Mouse (Mus musculus): ENCODE measurements around the gene Gm49510. TPM values are rescaled to one million over a fixed set of nuclear protein-coding genes. Genes with fewer than 3 reads are reported as not detected.

Gm49510 gene
- total RNA-seq (2021): under 1 TPM in 1 of 2 experiments, not detected in 1; 0.29 TPM

- DNase-seq: no peak
Measured at GRCm38 (mm10) chr15:78899409-78899739, at the start of gene Gm49510. Gene Gm49510, plus strand, starts transcription at chr15:78899667.

- DNase-seq: peak; percentile 23
Measured at GRCm38 (mm10) chr15:78850059-78850824, 49.2 kb upstream of the Gm49510 start.

- no peak for DNase-seq
Measured at GRCm38 (mm10) chr15:78850944-78851343, 48.5 kb upstream of the Gm49510 start.

GRCm38 (mm10) chr15:78851505-78852153 lies 47.8 kb upstream of the Gm49510 start:
- peak; percentile 96 for DNase-seq

DNA sequence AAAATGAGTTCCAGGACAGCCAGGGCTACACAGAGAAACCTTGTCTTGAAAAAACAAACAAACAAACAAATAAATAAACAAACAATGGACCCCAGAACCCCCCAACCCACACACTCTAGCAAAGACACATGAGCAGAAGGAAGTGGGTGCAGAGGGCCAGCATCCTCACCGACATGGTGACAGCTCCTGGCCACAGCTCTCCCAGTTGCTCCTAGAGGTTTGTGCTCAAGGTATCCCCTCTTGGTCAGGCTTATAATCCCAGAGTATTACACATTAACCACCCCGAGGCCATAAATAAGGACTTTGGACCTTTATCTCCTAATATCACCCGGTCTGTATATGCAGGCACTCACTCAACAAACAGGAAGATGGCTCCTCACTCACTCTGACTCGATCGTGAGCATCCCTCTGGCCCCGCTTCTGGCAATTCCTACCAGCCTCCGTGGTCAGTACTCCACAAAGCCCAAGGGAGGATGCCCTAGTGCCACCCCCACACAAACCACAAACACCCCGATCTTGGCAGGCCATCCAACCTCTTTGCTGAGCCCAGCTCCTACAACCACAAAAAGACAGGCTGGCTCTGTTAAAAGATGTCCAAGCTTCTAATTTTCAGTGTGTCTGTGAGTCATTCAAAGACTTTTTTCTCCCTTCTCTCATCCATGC lies 44.0 kb upstream of the Gm49510 start, which contains the start of gene Lgals2:
TSS of gene Lgals2 (minus strand) at position 227 of the 663 bp plus-strand sequence.
- DNase-seq: no peak

GRCm38 (mm10) chr15:78857009-78857408 lies 42.5 kb upstream of the Gm49510 start:
- no peak for DNase-seq

GRCm38 (mm10) chr15:78859311-78859710 lies 40.2 kb upstream of the Gm49510 start:
- DNase-seq: no peak

GRCm38 (mm10) chr15:78859714-78860113 lies 39.8 kb upstream of the Gm49510 start:
- no peak for DNase-seq

DNA sequence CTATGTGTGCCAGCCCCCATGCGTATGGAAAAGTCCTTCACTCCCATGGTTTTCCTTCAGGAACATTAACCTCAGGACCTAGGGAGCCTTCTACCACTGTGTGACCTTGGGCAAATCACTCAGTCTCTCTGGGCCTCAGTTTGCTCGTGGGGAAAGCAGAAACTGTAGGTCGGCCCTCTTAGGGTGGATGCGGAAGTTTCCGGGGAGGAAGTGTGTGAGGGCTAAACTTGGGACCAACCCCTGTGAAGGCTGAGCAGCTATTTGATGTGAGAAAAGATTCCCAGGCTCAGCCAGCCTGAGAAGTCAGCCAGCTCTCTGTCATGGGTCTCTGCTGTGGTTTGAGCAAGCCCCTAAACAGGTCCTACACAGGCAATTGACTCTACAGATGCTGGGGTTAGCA lies 37.2 kb upstream of the Gm49510 start:
- DNase-seq: no peak

DNA sequence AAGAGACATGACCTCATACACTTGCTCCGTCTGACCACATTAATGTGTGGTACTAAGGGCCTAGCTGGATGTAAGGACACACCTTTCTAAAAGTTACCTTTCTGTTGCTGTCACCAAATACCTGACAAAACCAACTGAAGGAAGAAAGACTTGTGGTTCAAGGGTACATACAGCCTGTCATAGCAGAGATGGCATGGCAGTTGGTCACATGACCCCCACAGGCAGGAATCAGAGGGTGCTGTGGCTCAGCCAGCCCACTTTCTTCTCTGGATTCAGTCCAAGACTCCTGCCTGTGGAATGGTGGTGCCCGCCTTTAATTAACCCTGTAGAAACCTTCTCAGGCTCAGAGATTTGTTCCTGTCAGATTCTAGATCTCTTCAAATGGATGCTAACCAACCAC lies 36.3 kb upstream of the Gm49510 start:
- no peak for DNase-seq

DNA sequence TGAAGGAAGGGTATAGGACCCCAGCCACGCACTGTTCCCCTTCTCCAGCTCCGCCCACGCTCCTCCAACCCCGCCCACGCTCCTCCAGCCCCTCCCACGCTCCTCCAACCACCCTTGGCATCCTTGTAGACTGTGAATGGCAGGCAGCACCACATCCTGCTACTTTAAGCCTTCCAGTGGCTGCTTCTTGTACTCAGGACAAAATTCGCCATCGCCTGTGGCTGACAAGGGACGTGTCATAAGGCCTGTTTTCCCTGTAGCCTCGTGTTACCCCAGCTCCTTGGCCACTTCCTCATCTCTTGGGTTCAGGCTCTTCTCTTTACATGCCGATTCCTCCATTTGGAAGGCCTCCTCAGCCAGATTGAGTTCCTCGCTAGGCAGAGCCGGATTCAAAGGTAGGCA lies 35.6 kb upstream of the Gm49510 start:
- DNase-seq: no peak

- peak; percentile 61 for DNase-seq
Measured at GRCm38 (mm10) chr15:78868398-78868797, 31.1 kb upstream of the Gm49510 start.

- DNase-seq: no peak
Measured at GRCm38 (mm10) chr15:78868826-78869233, 30.6 kb upstream of the Gm49510 start.

DNA sequence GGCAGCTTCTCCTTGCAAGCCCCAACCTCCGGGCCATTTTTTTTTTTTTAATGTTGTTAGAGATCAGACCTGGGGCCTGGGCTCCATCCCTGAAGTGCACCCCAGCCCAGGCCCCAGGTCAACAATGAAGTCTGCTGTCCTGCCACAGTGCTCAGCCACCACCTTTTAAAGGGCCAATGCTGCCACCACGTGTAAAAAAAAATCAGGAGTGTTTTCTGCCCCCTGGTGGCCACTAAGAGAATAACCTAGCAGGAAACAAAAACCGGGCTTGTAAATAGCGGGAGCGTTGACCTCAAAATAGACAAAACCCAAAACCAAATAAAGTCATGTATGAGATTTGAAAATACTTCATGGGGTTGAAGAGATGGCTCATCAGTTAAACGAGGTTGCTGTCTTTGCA lies 29.7 kb upstream of the Gm49510 start:
- DNase-seq: peak; percentile 59

DNA sequence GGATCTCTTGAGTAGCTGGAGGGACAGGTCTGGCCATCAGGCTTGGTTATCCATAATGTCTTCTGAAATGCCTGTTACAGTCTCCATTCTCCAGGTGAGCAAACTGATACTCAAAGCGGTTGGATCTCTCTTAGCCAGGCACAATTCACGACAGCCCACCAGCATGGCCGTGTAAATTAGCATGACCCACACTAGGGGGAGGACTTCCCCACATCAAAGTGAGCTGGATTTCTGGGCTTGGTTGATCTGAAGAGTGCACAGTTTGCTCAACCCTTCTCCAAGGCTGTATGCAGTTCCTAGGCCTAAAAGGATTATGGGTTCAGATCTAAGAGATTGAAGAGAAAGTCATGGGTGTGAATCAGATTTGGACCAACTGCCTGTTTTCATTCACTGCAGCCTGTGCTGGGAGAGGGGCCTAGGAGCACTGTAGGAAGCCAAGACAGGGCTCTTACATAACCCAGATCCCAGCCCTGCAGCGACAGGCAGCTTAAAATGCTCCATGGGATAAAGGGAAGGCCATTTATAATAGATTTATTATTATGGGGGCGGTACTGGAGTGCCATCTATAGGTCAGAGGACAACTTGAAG lies 27.4 kb upstream of the Gm49510 start:
- DNase-seq: no peak

DNA sequence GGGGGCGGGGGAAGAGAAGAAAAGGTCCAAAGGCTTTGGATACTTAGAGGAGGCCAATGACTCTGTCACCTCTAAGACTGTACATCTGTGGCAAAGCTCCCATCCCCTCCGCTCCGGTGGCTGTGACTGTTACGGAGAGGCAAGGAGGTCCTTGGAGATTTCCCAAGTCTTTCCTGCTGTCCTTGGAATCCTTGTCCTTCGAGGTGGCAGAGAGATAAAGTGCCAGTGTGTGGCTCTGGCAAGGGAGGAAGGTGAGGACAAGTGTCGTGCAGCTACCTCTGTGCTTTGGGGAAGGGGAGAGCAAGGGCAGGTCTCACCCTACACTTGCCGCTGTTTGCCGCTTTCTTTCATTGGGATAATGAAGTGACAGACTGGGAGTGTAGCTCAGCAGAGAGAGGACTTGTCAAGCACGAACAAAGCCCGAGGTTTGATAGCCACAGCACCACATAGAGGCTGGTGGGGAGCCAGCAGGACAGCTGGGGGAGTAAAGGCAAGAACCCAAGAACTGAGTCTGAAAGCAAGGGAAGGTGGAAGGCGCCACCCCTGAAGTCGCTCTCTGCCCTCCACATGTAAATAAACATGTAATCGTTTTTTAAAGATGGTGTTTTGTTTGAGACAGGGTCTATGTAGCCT lies 25.5 kb upstream of the Gm49510 start:
- no peak for DNase-seq

GRCm38 (mm10) chr15:78874989-78875388 lies 24.5 kb upstream of the Gm49510 start:
- no peak for DNase-seq

- no peak for DNase-seq
Measured at GRCm38 (mm10) chr15:78875537-78875936, 23.9 kb upstream of the Gm49510 start.

- peak; percentile 88 for DNase-seq
Measured at GRCm38 (mm10) chr15:78876258-78876696, 23.2 kb upstream of the Gm49510 start.

DNA sequence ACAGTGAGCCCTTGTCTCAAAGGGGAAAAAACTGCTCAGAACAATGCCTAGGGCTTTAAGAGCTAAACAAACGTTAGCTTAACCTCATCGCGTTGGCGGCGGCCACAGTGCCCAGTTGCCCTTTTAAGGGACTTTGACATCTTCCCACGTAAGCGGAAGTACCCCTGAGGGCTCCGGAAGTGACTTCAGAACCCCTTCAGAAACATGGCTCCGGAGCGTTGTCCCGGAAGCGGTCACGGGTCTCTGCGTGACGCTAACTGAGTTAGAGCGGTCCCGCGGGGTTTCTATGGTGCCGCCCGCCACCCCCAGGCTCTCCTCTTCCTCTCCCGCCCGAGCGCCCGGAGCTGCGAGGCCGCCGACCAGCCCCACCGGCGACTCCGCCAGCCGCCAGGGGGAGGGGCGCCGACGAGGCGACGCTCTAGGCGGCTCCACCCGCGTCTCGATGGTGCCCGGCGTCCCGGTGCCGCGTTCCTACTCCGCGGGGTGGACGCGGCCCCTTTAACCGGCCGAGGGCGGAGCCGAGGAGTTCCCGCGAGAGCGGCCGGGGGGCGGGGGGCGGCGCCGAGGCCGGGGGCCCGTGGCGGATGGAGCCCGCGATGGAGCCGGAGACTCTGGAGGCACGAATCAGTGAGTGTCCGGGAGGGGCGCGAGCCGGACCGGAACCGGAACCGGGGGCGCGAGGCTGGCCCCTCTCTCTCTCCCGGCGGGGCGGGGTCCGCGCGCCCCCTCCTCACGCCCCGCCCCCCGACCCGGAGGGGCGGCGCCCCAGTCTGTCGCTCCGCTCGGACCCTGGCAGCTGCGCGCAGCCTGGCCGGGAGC lies 22.3 kb upstream of the Gm49510 start, which contains the start of gene Gga1:
TSS of gene Gga1 (plus strand) at position 200 of the 819 bp plus-strand sequence.
- DNase-seq: peak; percentile 95

GRCm38 (mm10) chr15:78877810-78878390 lies 21.6 kb upstream of the Gm49510 start:
- DNase-seq: no peak
